Mouse (Mus musculus) forebrain, embryonic 16.5 days (tissue): ENCODE data around the gene Kctd7. TPM values are rescaled to one million over a fixed set of nuclear protein-coding genes. Genes with fewer than 3 reads are reported as not detected.

Experiments used
- ATAC-seq: fragments of 200-750 bp; cut with Nextera tagmentation; 2 replicates; pipeline ENCODE4 v1.8.0; 2017; ENCODE audit warnings: mild to moderate bottlenecking, moderate library complexity
- H3K27ac ChIP-seq: fragments of 300-500 bp; sonication (generic); 2 replicates; pipeline ENCODE4 v1.5.1; 2014; ENCODE audit warnings: low read length, control low read depth
- H3K27me3 ChIP-seq: fragments of 300-500 bp; sonication (generic); replicated peaks from 2 replicates; pipeline ENCODE4 v1.6.1; 2014; ENCODE audit warnings: low read length; ENCODE audit not compliant: control insufficient read depth, insufficient read depth
- H3K36me3 ChIP-seq: fragments of 300-500 bp; sonication (generic); 2 replicates; pipeline ENCODE4 v1.6.1; 2014; ENCODE audit not compliant: control insufficient read depth, insufficient read depth
- H3K4me1 ChIP-seq: fragments of 300-500 bp; sonication (generic); replicated peaks from 2 replicates; pipeline ENCODE4 v1.6.1; 2014; ENCODE audit warnings: low read length; ENCODE audit not compliant: control insufficient read depth, insufficient read depth
- H3K4me2 ChIP-seq: fragments of 300-500 bp; sonication (generic); 2 replicates; pipeline ENCODE4 v1.6.1; 2014; ENCODE audit warnings: mild to moderate bottlenecking, low read length, control low read depth
- H3K4me3 ChIP-seq: fragments of 300-500 bp; sonication (generic); replicated peaks from 2 replicates; pipeline ENCODE4 v1.5.1; 2014; ENCODE audit warnings: mild to moderate bottlenecking, low read length, control low read depth
- H3K9ac ChIP-seq: fragments of 300-500 bp; sonication (generic); replicated peaks from 2 replicates; pipeline ENCODE4 v1.6.1; 2014; ENCODE audit warnings: low read depth, low read length, control low read depth
- H3K9me3 ChIP-seq: fragments of 300-500 bp; sonication (generic); 2 replicates; pipeline ENCODE4 v1.6.1; 2016; ENCODE audit warnings: low read length; ENCODE audit not compliant: control insufficient read depth
- WGBS: fragments of 180-500 bp; shearing (Covaris S2); extraction: QIAGEN DNeasy Blood & Tissue Kit; methylation state at CpG from one replicate; pipeline ENCODE4 v1.1.7; 2014; 5-methylcytosine and 5-hydroxymethylcytosine counted together
- polyA plus RNA-seq: library from polyadenylated mRNA; unstranded; fragments of >200 nt; fragmentation: Nextera tagmentation; extraction: Ambion mirVana; gene quantifications from 2 replicates; pipeline ENCODE4 v1.2.1, GENCODE M21; 2015

Gene Kctd7
- polyA plus RNA-seq, 1 experiment from 2014 or later, result 14.9 TPM

DNA sequence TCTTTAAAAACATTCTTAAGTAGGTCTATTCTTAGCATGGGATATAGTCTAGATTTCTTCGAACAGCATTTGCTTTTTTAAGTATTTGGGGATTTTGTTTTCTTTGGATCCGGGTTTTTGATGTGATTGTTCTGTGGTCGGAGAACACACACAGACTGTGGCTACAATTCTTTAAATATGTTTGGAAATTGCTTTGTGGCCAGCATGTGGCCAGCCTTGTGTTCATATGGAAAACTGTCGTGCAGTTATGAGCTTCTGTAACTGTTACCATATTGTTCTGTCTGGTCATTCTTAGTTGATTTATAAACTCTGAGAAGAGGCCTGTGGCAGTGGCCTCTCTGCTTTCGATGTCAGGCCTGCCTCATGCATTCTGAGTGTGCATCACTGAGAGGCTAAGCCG lies 26.7 kb upstream of the Kctd7 start:
- H3K27me3 ChIP-seq, result no peaks in the 10 kb centered on the region
- H3K9ac ChIP-seq, result no peak overlapping the region
- 83% methylated on average over 6 of the region's 6 CpGs for WGBS
- no peak for ATAC-seq
- no peak overlapping the region for H3K4me2 ChIP-seq
- no peaks in the 10 kb centered on the region for H3K4me1 ChIP-seq
- H3K4me3 ChIP-seq, result no peak overlapping the region
- H3K9me3 ChIP-seq, result no peaks in the 10 kb centered on the region
- H3K27ac ChIP-seq, result no peak overlapping the region
- H3K36me3 ChIP-seq, result peaks cover 7% of the 10 kb centered on the region; the same call in 1 of the 2 replicates

DNA sequence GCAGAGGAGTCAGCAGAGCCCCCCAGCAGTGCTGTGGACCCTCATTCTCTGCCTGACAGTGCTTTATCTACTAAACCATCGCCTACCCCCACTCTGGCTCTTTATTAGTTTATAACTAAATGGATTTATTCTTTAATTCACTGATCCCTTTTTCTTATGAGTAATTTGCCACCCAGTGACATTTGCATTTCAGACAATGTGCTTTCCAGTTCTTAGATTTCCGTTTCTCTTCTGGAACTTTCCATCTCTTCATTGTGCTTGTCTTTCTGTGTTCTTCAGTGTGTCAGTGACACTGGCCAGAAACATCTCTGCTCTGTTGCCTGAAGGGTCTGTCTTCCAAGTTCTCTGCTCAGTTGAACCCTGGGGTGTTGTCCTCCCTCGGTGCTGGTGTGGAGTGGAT lies 25.4 kb upstream of the Kctd7 start:
- Histone ChIP-seq H3K4me3 (no peak overlapping the region), H3K36me3 (peaks cover 7% of the 10 kb centered on the region; the same call in 1 of the 2 replicates), H3K4me2 (no peak overlapping the region), H3K9me3 (no peaks in the 10 kb centered on the region), H3K27ac (no peak overlapping the region), H3K27me3 (no peaks in the 10 kb centered on the region), H3K9ac (no peak overlapping the region), H3K4me1 (no peaks in the 10 kb centered on the region)
- no peak for ATAC-seq
- WGBS, result 79% methylated on average over 3 of the region's 3 CpGs

DNA sequence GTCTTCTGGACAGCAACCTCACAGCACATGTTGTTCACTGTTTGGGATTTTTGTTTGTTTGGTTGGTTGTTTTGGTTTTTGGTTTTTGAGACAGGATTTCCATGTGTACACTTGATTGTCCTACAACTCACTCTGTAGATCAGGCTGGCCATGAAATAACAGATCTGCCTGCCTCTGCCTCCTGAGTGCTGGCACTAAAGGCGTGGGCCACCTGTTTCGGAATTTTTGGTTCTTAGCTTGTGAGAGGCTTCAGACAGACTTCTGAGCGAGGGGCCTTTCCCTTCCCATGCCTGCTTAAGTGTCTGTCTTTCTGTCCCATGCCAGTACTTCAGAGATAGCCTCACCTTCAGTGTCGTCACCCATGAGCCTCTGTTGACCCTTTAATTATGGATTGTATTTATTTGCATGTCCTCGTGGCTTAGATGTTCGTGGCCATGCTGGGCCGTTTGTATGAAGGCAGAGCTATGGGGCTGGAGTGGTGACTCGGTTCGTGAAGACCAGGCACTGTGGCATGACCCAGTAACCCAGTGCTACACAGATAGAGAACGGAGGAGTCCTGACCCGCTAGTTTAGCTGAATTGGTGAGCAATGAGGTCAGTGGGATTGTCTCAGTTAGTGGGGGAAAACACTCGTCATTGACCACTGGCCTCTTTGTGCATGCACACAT lies 24.5 kb upstream of the Kctd7 start:
- Histone ChIP-seq H3K36me3 (no peaks in the 10 kb centered on the region), H3K4me2 (no peak overlapping the region), H3K27me3 (no peaks in the 10 kb centered on the region), H3K9me3 (no peaks in the 10 kb centered on the region), H3K27ac (no peak overlapping the region), H3K4me3 (no peak overlapping the region), H3K4me1 (no peaks in the 10 kb centered on the region), H3K9ac (no peak overlapping the region)
- WGBS, result 87% methylated on average over 12 of the region's 12 CpGs
- ATAC-seq, result no peak

DNA sequence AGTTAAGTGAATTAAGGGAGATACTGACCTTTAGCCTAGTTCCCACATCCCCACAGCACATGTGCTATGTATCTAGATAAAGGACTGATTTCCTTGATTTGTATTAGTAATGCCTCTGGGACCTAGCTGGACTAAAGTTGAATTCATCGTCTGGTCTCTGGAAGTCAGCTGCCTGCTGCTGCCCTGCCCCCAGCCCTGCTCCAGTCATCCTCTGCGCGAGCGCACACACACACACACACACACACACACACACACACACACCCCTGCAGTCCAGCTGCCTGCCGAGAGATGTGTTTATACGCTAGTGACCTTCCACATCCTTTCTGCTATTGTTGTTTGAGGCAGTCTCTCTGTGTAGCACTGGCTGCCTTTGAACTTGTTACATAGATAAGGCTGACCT lies 23.8 kb upstream of the Kctd7 start:
- WGBS, result 83% methylated on average over 6 of the region's 6 CpGs
- no peaks in the 10 kb centered on the region for H3K27me3 ChIP-seq
- no peaks in the 10 kb centered on the region for H3K9me3 ChIP-seq
- H3K9ac ChIP-seq, result no peak overlapping the region
- H3K4me2 ChIP-seq, result no peak overlapping the region
- no peak overlapping the region for H3K27ac ChIP-seq
- H3K36me3 ChIP-seq, result no peaks in the 10 kb centered on the region
- no peaks in the 10 kb centered on the region for H3K4me1 ChIP-seq
- ATAC-seq, result no peak
- no peak overlapping the region for H3K4me3 ChIP-seq

DNA sequence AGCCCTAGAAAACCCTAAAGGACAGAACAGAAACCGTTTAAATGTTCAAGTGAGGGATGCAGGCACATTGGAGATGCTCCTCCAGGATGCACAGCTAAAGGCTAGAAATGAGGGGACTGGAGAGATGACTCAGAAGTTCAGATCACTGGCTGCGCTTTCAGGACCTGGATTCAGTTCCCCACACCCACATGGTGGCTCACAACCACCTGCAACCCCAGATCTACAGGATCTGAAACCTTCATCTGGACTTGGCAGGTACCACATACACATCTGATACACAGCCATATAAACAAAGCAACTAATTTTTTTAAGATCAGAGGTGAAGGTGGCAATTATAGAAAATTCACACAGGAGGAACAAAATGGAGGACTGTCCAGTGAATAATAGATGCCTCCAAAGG lies 22.3 kb upstream of the Kctd7 start:
- no peak for ATAC-seq
- H3K9ac ChIP-seq, result no peak overlapping the region
- no peaks in the 10 kb centered on the region for H3K36me3 ChIP-seq
- no peak overlapping the region for H3K4me3 ChIP-seq
- no peaks in the 10 kb centered on the region for H3K9me3 ChIP-seq
- WGBS, result 91% methylated on average over 2 of the region's 2 CpGs
- H3K4me2 ChIP-seq, result no peak overlapping the region
- no peaks in the 10 kb centered on the region for H3K4me1 ChIP-seq
- no peaks in the 10 kb centered on the region for H3K27me3 ChIP-seq
- no peak overlapping the region for H3K27ac ChIP-seq

DNA sequence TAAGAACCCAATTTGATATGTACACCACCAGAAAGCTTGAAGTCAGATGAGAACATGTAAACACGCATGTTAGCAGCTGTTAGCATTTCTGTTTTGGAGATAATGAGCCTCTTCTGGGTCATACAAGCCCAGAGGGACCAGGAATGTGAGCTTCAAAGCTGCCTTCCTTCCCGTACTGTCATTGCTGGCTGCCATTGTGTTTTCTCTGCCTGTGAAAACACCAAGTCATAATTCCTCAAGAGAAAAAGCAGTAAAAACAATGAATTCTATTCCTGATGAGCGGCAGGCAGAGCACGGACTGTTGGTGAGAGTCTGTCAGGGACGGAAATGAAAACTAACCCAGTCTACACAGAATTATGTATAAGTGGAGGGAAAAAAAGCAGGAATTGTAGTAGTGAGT lies 20.4 kb upstream of the Kctd7 start:
- no peaks in the 10 kb centered on the region for H3K9me3 ChIP-seq
- no peak overlapping the region for H3K4me3 ChIP-seq
- H3K4me1 ChIP-seq, result no peaks in the 10 kb centered on the region
- no peaks in the 10 kb centered on the region for H3K27me3 ChIP-seq
- H3K36me3 ChIP-seq, result no peaks in the 10 kb centered on the region
- no peak for ATAC-seq
- no peak overlapping the region for H3K9ac ChIP-seq
- WGBS, result 85% methylated on average over 5 of the region's 5 CpGs
- H3K4me2 ChIP-seq, result no peak overlapping the region
- H3K27ac ChIP-seq, result no peak overlapping the region

DNA sequence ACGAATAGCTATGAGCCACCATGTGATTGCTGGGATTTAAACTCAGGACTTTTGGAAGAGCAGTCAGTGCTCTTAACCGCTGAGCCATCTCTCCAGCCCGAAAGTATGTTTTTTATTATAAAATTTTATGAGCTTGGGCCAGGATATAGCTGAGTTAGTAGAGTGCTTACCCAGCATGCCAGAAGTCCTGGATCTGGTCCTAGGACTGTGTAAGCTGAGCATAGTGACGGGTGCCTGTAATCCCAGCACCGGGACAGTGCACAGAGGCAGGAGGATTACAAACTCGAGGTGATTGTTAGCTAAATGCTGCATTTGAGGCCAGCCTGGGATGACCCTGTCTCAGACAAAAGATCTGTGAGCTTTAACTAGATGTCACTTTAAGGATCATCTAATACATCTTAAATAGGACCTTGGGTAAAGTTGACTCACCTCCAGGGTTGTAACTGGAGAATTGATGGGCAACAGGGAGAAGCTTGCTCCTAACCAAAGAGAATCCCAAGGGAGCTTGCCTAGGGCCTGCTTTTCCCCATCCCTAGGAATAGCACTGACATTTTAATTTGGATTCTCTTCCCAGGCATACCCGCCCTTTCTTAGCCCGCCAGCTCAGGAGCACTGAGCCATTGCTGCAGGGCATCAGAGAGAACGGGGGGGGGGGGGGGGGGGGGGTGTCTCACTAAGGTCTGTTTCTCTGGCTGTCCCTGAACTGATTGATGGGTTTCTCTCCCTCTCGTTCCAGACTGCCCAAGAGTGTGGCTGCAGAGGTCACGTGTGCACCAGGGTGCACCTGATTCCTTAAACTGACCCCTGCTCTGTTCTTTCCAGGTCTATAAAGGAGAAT lies 15.8 kb upstream of the Kctd7 start:
- H3K27me3 ChIP-seq, result no peaks in the 10 kb centered on the region
- no peaks in the 10 kb centered on the region for H3K9me3 ChIP-seq
- H3K4me1 ChIP-seq, result no peaks in the 10 kb centered on the region; the same call in 1 of the 2 replicates
- H3K36me3 ChIP-seq, result no peaks in the 10 kb centered on the region
- WGBS, result 75% methylated on average over 11 of the region's 11 CpGs
- no peak overlapping the region for H3K4me2 ChIP-seq
- no peak for ATAC-seq
- no peak overlapping the region for H3K27ac ChIP-seq
- no peak overlapping the region for H3K9ac ChIP-seq
- no peak overlapping the region for H3K4me3 ChIP-seq

DNA sequence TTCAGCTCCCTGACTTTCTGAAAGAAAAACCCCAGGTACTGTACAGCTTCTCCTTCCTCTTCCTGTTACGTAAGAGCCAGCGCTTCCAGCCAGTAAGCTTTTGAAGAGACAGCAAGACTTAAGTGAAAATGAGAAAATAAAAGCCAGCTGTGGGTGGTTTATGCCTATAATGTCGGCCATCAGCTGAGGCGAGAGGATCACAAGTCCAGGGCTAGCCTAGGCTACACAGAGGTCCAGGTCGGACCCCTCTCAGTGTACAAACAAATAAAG lies 15.2 kb upstream of the Kctd7 start:
- H3K27ac ChIP-seq, result no peak overlapping the region
- H3K4me1 ChIP-seq, result no peaks in the 10 kb centered on the region; the same call in 1 of the 2 replicates
- H3K4me3 ChIP-seq, result no peak overlapping the region
- H3K4me2 ChIP-seq, result no peak overlapping the region
- H3K9ac ChIP-seq, result no peak overlapping the region
- no peaks in the 10 kb centered on the region for H3K27me3 ChIP-seq
- WGBS, result 95% methylated on average over 5 of the region's 5 CpGs
- no peak for ATAC-seq
- no peaks in the 10 kb centered on the region for H3K36me3 ChIP-seq
- H3K9me3 ChIP-seq, result no peaks in the 10 kb centered on the region

DNA sequence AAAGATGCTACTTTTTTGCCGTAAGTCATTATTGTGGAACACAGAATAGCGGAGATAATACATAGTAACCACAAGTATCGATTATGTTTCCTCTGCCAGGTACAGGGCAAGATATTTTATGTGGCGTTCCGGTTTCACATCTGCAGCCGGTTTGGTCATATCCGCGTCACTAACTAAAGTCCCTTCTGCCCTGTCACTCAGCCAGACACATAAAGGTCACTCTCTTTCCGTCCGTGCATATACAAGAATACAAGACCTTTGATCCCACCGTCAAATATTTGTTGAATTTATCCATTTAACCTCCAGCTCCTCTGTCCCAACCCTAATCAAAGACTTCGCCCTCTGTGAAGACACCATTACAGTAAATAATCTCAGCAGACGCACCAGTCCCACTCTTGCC lies 8.1 kb upstream of the Kctd7 start:
- no peak overlapping the region for H3K4me3 ChIP-seq
- no peak for ATAC-seq
- H3K4me1 ChIP-seq, result no peaks in the 10 kb centered on the region
- H3K36me3 ChIP-seq, result no peaks in the 10 kb centered on the region
- no peaks in the 10 kb centered on the region for H3K9me3 ChIP-seq
- H3K27ac ChIP-seq, result no peak overlapping the region
- H3K4me2 ChIP-seq, result no peak overlapping the region
- H3K9ac ChIP-seq, result no peak overlapping the region
- 94% methylated on average over 13 of the region's 13 CpGs for WGBS
- H3K27me3 ChIP-seq, result no peaks in the 10 kb centered on the region
